Mouse (Mus musculus) G1E (cell line): Measurements from ENCODE around the gene Yif1b. TPM values are rescaled to one million over a fixed set of nuclear protein-coding genes. Genes with fewer than 3 reads are reported as not detected.

Source experiments
- ATAC-seq: 2 replicates; pipeline ENCODE4 v1.8.0; 2016; ENCODE audit warnings: mild to moderate bottlenecking; ENCODE audit not compliant: insufficient number of reproducible peaks, poor library complexity, low FRiP score, severe bottlenecking; ENCODE audit errors: extremely low read depth
- DNase-seq: peaks from one replicate; pipeline ENCODE4 v3.0.0; 2012; ENCODE audit warnings: low spot score
- H3K27me3 ChIP-seq: 2 replicates; pipeline ENCODE4 v1.6.1; 2012; ENCODE audit warnings: mild to moderate bottlenecking, low read length, inconsistent platforms; ENCODE audit not compliant: insufficient read depth
- H3K36me3 ChIP-seq: replicated peaks from 2 replicates; pipeline ENCODE3; 2012; ENCODE audit warnings: mild to moderate bottlenecking, inconsistent platforms
- H3K4me1 ChIP-seq: 2 replicates; pipeline ENCODE4 v1.6.1; 2012; ENCODE audit warnings: low read depth, low read length, inconsistent platforms, mixed read lengths; ENCODE audit not compliant: insufficient read depth
- H3K4me3 ChIP-seq: 2 replicates; pipeline ENCODE4 v1.5.1; 2012; ENCODE audit warnings: low read depth, mild to moderate bottlenecking, inconsistent platforms, low read length, moderate library complexity, mixed read lengths
- H3K9me3 ChIP-seq: replicated peaks from 2 replicates; pipeline ENCODE4 v1.6.1; 2012; ENCODE audit warnings: inconsistent platforms
- CTCF ChIP-seq: IDR thresholded peaks from 2 replicates; pipeline ENCODE4 v1.5.1; 2012; ENCODE audit warnings: low read depth, low read length, inconsistent platforms, mixed read lengths
- GATA1 ChIP-seq: IDR thresholded peaks from 2 replicates; pipeline ENCODE4 v1.6.1; 2012; ENCODE audit warnings: borderline replicate concordance, low read length, inconsistent platforms, mixed read lengths
- GATA2 ChIP-seq: IDR thresholded peaks from 2 replicates; pipeline ENCODE4 v1.6.1; 2012; ENCODE audit warnings: low read depth, low read length, inconsistent platforms, borderline replicate concordance
- POLR2AphosphoS5 ChIP-seq: IDR thresholded peaks from 2 replicates; pipeline ENCODE4 v1.6.1; 2012; ENCODE audit warnings: low read depth, low read length, inconsistent platforms; ENCODE audit not compliant: insufficient replicate concordance
- TAL1 ChIP-seq: conservative IDR thresholded peaks from 2 replicates; pipeline ENCODE4 v1.6.1; 2012; ENCODE audit warnings: low read depth, low read length, inconsistent platforms, mixed read lengths
- polyA plus RNA-seq: library from polyadenylated mRNA; stranded (reverse); fragments of >175 nt; gene quantifications from 2 replicates; pipeline ENCODE4 v1.2.3, GENCODE M21; 2012
- total RNA-seq, 2 experiments: library from RNA; stranded (forward) in 1 of 2; stranded (reverse) in 1 of 2; fragments of 200-1000 nt in 1 of 2; fragments of >200 nt in 1 of 2; fragmentation: Nextera tagmentation in 1 of 2; gene quantifications; 2 replicates each; pipeline ENCODE4 v1.2.3; 2014 to 2017

Gene Yif1b
- total and polyA plus RNA-seq, 3 experiments: 27.8 to 228 (median 114) TPM

GRCm38 (mm10) chr7:29251166-29251565 lies 13.0 kb downstream of the Yif1b start:
- Histone ChIP-seq H3K27me3 (no peaks in the 10 kb centered on the region), H3K9me3 (no peaks in the 10 kb centered on the region), H3K4me3 (no peak overlapping the region), H3K4me1 (peaks cover 34% of the 10 kb centered on the region), H3K36me3 (peaks cover 56% of the 10 kb centered on the region)
- DNase-seq (no peak), ATAC-seq (no peak; the same call in 1 of the 2 replicates)
- TF ChIP-seq TAL1 (no peak), GATA1 (no peak), GATA2 (no peak), CTCF (no peak), POLR2AphosphoS5 (no peak)

GRCm38 (mm10) chr7:29253842-29254241 lies 15.7 kb downstream of the Yif1b start:
- ATAC-seq: no peak
- H3K4me1 ChIP-seq: peaks cover 27% of the 10 kb centered on the region
- no peaks in the 10 kb centered on the region for H3K27me3 ChIP-seq
- H3K36me3 ChIP-seq: peaks cover 55% of the 10 kb centered on the region
- no peak for DNase-seq
- no peak for TF ChIP-seq TAL1
- TF ChIP-seq GATA1: no peak
- no peak for TF ChIP-seq GATA2
- TF ChIP-seq CTCF: no peak
- TF ChIP-seq POLR2AphosphoS5: no peak
- H3K4me3 ChIP-seq: no peak overlapping the region
- H3K9me3 ChIP-seq: no peaks in the 10 kb centered on the region

GRCm38 (mm10) chr7:29255875-29256274 lies 17.7 kb downstream of the Yif1b start:
- TF ChIP-seq GATA2: no peak
- TF ChIP-seq POLR2AphosphoS5: no peak
- no peak for TF ChIP-seq CTCF
- TF ChIP-seq GATA1: no peak
- TF ChIP-seq TAL1: no peak
- no peak for ATAC-seq
- H3K36me3 ChIP-seq: peaks cover 67% of the 10 kb centered on the region
- DNase-seq: no peak
- H3K4me1 ChIP-seq: peaks cover 30% of the 10 kb centered on the region
- no peaks in the 10 kb centered on the region for H3K9me3 ChIP-seq
- H3K27me3 ChIP-seq: no peaks in the 10 kb centered on the region
- no peak overlapping the region for H3K4me3 ChIP-seq

GRCm38 (mm10) chr7:29257368-29257767 lies 19.2 kb downstream of the Yif1b start:
- Histone ChIP-seq H3K4me3 (no peak overlapping the region), H3K9me3 (no peaks in the 10 kb centered on the region), H3K27me3 (no peaks in the 10 kb centered on the region), H3K36me3 (peaks cover 78% of the 10 kb centered on the region), H3K4me1 (peaks cover 20% of the 10 kb centered on the region)
- ATAC-seq (no peak), DNase-seq (no peak)
- no peak for TF ChIP-seq POLR2AphosphoS5
- no peak for TF ChIP-seq GATA1
- no peak for TF ChIP-seq TAL1
- no peak for TF ChIP-seq CTCF
- no peak for TF ChIP-seq GATA2

- Histone ChIP-seq H3K4me3 (no peak overlapping the region), H3K27me3 (no peaks in the 10 kb centered on the region), H3K9me3 (no peaks in the 10 kb centered on the region), H3K4me1 (peaks cover 3% of the 10 kb centered on the region; the same call in 1 of the 2 replicates), H3K36me3 (peaks cover 88% of the 10 kb centered on the region)
- no peak for ATAC-seq
- DNase-seq: no peak
- TF ChIP-seq POLR2AphosphoS5: no peak
- TF ChIP-seq GATA2: no peak
- no peak for TF ChIP-seq TAL1
- TF ChIP-seq CTCF: no peak
- TF ChIP-seq GATA1: no peak
Observed at GRCm38 (mm10) chr7:29259781-29260730, 21.9 kb downstream of the Yif1b start.

GRCm38 (mm10) chr7:29262151-29262550 lies 24.0 kb downstream of the Yif1b start:
- TF ChIP-seq GATA2 (no peak), TAL1 (no peak), POLR2AphosphoS5 (no peak), GATA1 (no peak), CTCF (no peak)
- Histone ChIP-seq H3K4me1 (peaks cover 3% of the 10 kb centered on the region; the same call in 1 of the 2 replicates), H3K9me3 (no peaks in the 10 kb centered on the region), H3K36me3 (peaks cover 88% of the 10 kb centered on the region), H3K27me3 (no peaks in the 10 kb centered on the region), H3K4me3 (no peak overlapping the region)
- DNase-seq: no peak
- ATAC-seq: no peak
